Mouse (Mus musculus) hindbrain, embryonic 12.5 days (tissue): ENCODE measurements around the gene Mllt10. TPM values are rescaled to one million over a fixed set of nuclear protein-coding genes. Genes with fewer than 3 reads are reported as not detected.

Source experiments
- ATAC-seq: fragments of 200-750 bp; cut with Nextera tagmentation; 2 replicates; pipeline ENCODE4 v1.8.0; 2017; ENCODE audit warnings: moderate TSS enrichment; ENCODE audit not compliant: low FRiP score
- H3K27ac ChIP-seq: fragments of 300-500 bp; sonication (generic); 2 replicates; pipeline ENCODE4 v1.5.1; 2016; ENCODE audit warnings: mild to moderate bottlenecking
- H3K27me3 ChIP-seq: fragments of 300-500 bp; sonication (generic); 2 replicates; pipeline ENCODE4 v1.6.1; 2016; ENCODE audit warnings: mild to moderate bottlenecking
- H3K36me3 ChIP-seq: fragments of 300-500 bp; sonication (generic); 2 replicates; pipeline ENCODE4 v1.6.1; 2016; ENCODE audit warnings: mild to moderate bottlenecking
- H3K4me1 ChIP-seq: fragments of 300-500 bp; sonication (generic); 2 replicates; pipeline ENCODE4 v1.6.1; 2016
- H3K4me2 ChIP-seq: fragments of 300-500 bp; sonication (generic); replicated peaks from 2 replicates; pipeline ENCODE4 v1.6.1; 2016; ENCODE audit warnings: mild to moderate bottlenecking
- H3K4me3 ChIP-seq: fragments of 300-500 bp; sonication (generic); 2 replicates; pipeline ENCODE4 v1.5.1; 2016; ENCODE audit warnings: mild to moderate bottlenecking
- H3K9ac ChIP-seq: fragments of 300-500 bp; sonication (generic); 2 replicates; pipeline ENCODE4 v1.6.1; 2016; ENCODE audit warnings: mild to moderate bottlenecking, moderate library complexity
- H3K9me3 ChIP-seq: fragments of 300-500 bp; sonication (generic); replicated peaks from 2 replicates; pipeline ENCODE4 v1.6.1; 2016; ENCODE audit warnings: mild to moderate bottlenecking
- WGBS: fragments of 180-500 bp; shearing (Covaris S2); methylation state at CpG from one replicate; pipeline ENCODE4 v1.1.7; 2016; 5-methylcytosine and 5-hydroxymethylcytosine counted together
- microRNA-seq: library from miRNA; unstranded; fragments of <30 nt; microRNA quantifications from one replicate; pipeline ENCODE4, GENCODE M21; 2017
- polyA plus RNA-seq: library from polyadenylated mRNA; unstranded; fragments of >200 nt; fragmentation: Nextera tagmentation; extraction: Ambion mirVana; gene quantifications from 2 replicates; pipeline ENCODE4 v1.2.1, GENCODE M21; 2016

The Mllt10 gene
- polyA plus RNA-seq, 1 experiment from 2014 or later: 70.8 TPM

DNA sequence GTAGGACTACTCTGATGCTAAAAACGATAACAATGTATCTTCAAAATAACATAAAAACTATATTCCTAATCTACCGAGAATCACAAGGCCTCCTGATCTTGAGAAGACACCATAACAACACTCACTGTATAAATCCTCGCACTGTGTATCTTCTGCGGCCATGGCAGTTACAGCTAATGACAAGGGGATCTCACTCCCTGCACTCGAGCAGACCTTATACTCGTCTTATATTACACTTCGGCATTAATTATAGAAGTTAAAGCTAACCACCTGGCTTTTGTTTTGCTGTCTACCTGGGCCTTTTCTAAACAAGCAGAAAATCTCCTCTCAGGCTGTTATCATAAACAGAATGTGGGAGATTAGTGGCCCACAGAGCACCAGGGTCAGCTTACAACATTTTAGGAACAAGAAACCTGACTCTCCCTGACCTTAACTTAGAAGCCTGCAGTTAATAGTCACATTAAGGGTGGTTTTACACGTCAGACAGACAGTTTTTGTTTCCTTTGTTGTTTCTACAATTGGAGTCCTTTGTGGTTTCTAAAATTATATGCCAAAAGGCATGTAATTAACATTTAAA lies 173.5 kb downstream of the Mllt10 start:
- WGBS: 69% methylated on average over 8 of the region's 8 CpGs
- Histone ChIP-seq H3K9ac (no peak overlapping the region), H3K27ac (no peak overlapping the region), H3K4me2 (no peak overlapping the region), H3K9me3 (no peaks in the 10 kb centered on the region), H3K4me3 (no peak overlapping the region), H3K36me3 (no peaks in the 10 kb centered on the region), H3K4me1 (peaks cover 12% of the 10 kb centered on the region), H3K27me3 (no peaks in the 10 kb centered on the region)
- no peak for ATAC-seq

DNA sequence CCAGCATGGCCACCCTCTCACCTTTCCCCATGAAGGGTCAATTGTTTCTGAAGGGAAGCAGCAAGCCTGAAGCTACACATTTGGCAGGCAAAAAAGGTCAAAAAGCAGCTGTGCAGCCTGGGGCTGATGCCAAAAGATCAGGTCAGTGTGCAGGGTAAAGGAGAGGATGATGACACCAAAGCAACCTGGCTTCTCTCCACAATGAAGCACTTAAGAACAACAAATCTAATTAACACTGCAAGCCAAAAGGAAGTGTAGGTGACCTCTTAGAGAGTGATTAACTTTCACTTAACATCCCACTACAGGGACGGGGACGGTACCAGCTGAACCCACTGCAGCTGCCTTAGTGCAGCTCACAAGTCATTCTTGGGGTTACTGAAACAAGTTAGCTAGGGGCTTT lies 174.2 kb downstream of the Mllt10 start:
- H3K27me3 ChIP-seq: no peaks in the 10 kb centered on the region
- no peak overlapping the region for H3K4me2 ChIP-seq
- WGBS: 25% methylated on average over 2 of the region's 2 CpGs
- peaks cover 14% of the 10 kb centered on the region for H3K4me1 ChIP-seq
- H3K9me3 ChIP-seq: no peaks in the 10 kb centered on the region
- H3K27ac ChIP-seq: no peak overlapping the region
- no peak overlapping the region for H3K9ac ChIP-seq
- no peak overlapping the region for H3K4me3 ChIP-seq
- ATAC-seq: no peak
- H3K36me3 ChIP-seq: no peaks in the 10 kb centered on the region

DNA sequence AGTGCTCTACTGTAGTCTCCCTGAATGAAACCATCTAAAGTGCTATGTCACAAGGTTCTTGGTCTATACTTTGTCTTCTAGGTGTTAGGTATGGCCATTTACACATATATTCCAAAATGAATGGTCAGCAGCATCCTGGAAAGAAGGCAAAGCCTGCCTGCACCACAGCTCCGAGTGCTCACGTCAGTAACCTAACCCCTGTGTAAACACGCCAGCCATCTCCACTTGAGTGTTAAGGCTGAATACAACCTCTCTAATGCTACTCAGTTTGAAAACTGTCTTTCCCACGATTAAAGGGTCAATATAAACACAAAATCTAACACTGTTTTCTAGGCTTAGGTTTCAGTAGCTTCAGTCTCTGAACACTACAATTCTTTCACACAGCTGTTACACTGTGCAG lies 176.1 kb downstream of the Mllt10 start:
- Histone ChIP-seq H3K36me3 (no peaks in the 10 kb centered on the region), H3K4me1 (peaks cover 15% of the 10 kb centered on the region), H3K27me3 (no peaks in the 10 kb centered on the region), H3K4me3 (no peak overlapping the region), H3K9me3 (no peaks in the 10 kb centered on the region), H3K9ac (no peak overlapping the region), H3K4me2 (no peak overlapping the region), H3K27ac (no peak overlapping the region)
- ATAC-seq: no peak
- WGBS: 59% methylated on average over 4 of the region's 4 CpGs

DNA sequence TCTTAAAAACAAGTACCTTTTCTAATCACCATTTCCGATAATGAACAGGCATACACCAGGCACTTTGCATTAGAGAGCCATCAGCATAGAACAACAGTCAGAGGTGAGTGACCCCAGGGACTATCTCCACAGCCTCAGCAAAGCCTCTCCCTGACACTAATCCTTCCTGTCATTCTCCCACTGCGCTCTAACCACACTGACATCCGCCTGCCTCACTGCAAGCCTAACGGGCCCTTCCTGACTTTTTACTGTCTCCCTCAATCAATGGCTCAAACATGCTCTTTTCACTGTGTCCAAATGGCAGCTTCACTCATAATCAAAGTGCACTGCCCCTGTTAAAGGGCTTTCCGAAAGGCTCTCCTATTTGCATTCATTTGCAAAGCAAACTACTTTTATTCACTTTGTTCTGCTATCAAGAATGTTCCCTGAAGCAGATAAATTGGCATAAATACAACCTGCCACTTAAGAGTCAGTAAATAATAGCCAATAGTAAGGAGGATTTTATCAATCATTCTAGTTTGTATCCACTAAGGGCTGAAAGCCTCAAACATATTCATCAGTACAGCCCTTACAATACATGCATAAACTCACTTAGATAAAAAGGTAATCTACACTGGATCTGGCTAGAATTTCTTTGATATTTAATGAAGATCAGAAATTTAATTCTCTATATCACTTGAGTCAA lies 178.0 kb downstream of the Mllt10 start:
- ATAC-seq: peak; percentile 65
- H3K36me3 ChIP-seq: no peaks in the 10 kb centered on the region
- peaks cover 15% of the 10 kb centered on the region for H3K4me1 ChIP-seq
- H3K27ac ChIP-seq: no peak overlapping the region
- no peak overlapping the region for H3K9ac ChIP-seq
- no peak overlapping the region for H3K4me2 ChIP-seq
- 6% methylated on average over 5 of the region's 5 CpGs for WGBS
- H3K4me3 ChIP-seq: no peak overlapping the region
- H3K27me3 ChIP-seq: no peaks in the 10 kb centered on the region
- H3K9me3 ChIP-seq: no peaks in the 10 kb centered on the region

DNA sequence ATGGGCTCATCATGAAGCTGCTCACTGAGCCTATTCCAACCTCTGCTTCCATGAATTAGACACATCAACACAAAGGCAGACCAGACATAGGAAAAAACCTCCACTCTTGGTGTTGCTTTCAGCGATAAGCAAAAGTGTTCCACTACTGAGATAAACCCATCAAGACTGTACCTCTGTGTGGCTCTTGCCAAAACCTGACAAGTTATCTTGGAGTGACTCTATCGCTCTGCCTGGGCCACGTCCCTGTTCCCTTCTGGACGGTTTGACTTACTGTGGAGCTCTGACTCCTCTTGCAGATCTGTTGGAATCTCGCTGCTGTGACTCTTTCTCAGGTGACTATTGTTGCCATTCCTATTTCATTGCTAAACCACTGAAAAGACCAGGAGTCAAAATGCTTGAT lies 180.5 kb downstream of the Mllt10 start:
- H3K9me3 ChIP-seq: no peaks in the 10 kb centered on the region
- H3K4me1 ChIP-seq: peaks cover 10% of the 10 kb centered on the region
- no peak for ATAC-seq
- WGBS: 92% methylated on average over 5 of the region's 5 CpGs
- no peak overlapping the region for H3K4me2 ChIP-seq
- H3K36me3 ChIP-seq: no peaks in the 10 kb centered on the region
- no peak overlapping the region for H3K9ac ChIP-seq
- no peak overlapping the region for H3K4me3 ChIP-seq
- no peak overlapping the region for H3K27ac ChIP-seq
- no peaks in the 10 kb centered on the region for H3K27me3 ChIP-seq

DNA sequence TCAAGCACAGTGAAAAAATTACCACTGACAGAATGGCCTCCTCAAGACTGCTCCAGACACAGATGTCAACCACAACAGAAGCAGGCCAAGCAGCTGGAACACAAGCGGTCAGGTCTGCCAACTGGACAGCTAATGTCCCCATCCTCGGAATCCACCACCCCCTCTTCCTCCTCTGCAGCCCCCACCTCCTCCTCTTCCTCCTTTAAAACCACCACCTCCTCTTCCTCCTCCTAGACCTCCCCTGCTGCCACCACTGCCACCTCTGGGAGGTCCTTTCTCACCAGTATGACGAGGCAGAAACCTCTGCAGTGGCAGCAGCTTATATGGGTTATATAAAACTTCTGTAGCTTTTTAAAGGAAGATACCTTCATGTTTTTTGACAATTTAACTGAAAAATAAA lies 194.2 kb downstream of the Mllt10 start:
- no peak overlapping the region for H3K4me3 ChIP-seq
- H3K27me3 ChIP-seq: no peaks in the 10 kb centered on the region
- H3K27ac ChIP-seq: no peak overlapping the region
- 0 out of 2 replicates have a peak, but pooled peaks cover 5% of the 10 kb centered on the region for H3K9me3 ChIP-seq
- no peak overlapping the region for H3K9ac ChIP-seq
- no peaks in the 10 kb centered on the region for H3K4me1 ChIP-seq
- WGBS: 87% methylated on average over 3 of the region's 3 CpGs
- no peak overlapping the region for H3K4me2 ChIP-seq
- no peak for ATAC-seq
- H3K36me3 ChIP-seq: peaks cover 13% of the 10 kb centered on the region

Small RNA genes lying within 50 kb of the gene (microRNA-seq; reads per million reads assigned to microRNA genes)
- gene Gm23638 (not detected), gene Mir7655 (13.8 reads per million, percentile 25 among the genes with 10 or more reads in this experiment)

Other genes starting within 250 kb of the Mllt10 start
- not detected in 2 replicates for gene H2al2a, start 58.3 kb upstream of the Mllt10 start, polyA plus RNA-seq
- gene A930004D18Rik, start 17.5 kb upstream of the Mllt10 start, polyA plus RNA-seq: 18.0 and 18.6 TPM in 2 replicates
- 17.7 and 19.4 TPM in 2 replicates for gene Skida1, start 6.2 kb upstream of the Mllt10 start, polyA plus RNA-seq